Mouse (Mus musculus) large intestine, adult 2 months (tissue): ENCODE data around the gene Fut7. TPM values are rescaled to one million over a fixed set of nuclear protein-coding genes. Genes with fewer than 3 reads are reported as not detected.
A peak's percentile ranks its signal among the peaks of the same experiment; 100 is the strongest.

Experiments used
- DNase-seq: peaks from one replicate; pipeline ENCODE4 v3.0.0-alpha.2; 2012; ENCODE audit warnings: low read depth, low spot score
- WGBS: fragments of 180-500 bp; shearing (Covaris S2); methylation state at CpG from one replicate; pipeline ENCODE4 v1.1.7; 2018; 5-methylcytosine and 5-hydroxymethylcytosine counted together
- polyA plus RNA-seq: library from polyadenylated mRNA; depleted of rRNA; stranded (reverse); fragments of >200 nt; gene quantifications from 2 replicates; pipeline ENCODE4 v1.2.3, GENCODE M21; 2012

Fut7 gene
- polyA plus RNA-seq, 1 experiment, result 0.88 TPM

GRCm38 (mm10) chr2:25417426-25417825, 5.6 kb upstream of the Fut7 start:
- WGBS, result 10% methylated on average over 3 of the region's 3 CpGs
- DNase-seq, result no peak

DNA sequence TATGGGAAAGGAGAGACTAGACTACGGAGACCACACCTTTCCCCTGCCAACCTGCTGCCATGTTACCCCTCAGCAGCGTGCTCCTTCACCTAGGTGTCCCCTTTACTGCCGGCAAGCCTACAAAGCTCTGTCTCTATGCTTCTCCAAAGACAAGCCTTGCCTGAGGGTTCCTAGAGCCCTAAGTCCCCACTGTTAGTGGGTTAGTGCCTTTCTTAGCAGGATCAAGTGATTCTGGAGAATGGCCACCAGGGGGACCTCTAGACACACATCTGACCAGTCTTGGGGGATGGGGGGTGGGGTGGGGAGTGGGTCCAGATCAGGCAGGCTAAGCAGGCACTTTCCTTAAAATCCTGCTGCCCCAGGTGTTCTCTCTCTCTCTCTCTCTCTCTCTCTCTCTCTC, 1.2 kb upstream of the Fut7 start:
- DNase-seq, result no peak
- WGBS, result 25% methylated on average over 3 of the region's 3 CpGs

- 73% methylated on average over 1 of the region's 1 CpGs for WGBS
- DNase-seq, result no peak
Observed at GRCm38 (mm10) chr2:25423626-25424025, 559 bp downstream of the Fut7 start.

- 50% methylated on average over 27 of the region's 27 CpGs for WGBS
- no peak for DNase-seq
Observed at GRCm38 (mm10) chr2:25425481-25425880, 2.4 kb downstream of the Fut7 start.

GRCm38 (mm10) chr2:25426721-25427191, 3.7 kb downstream of the Fut7 start:
- WGBS, result 38% methylated on average over 5 of the region's 5 CpGs
- no peak for DNase-seq

- no peak for DNase-seq
- 86% methylated on average over 5 of the region's 5 CpGs for WGBS
Observed at GRCm38 (mm10) chr2:25427256-25427655, 4.2 kb downstream of the Fut7 start.

- DNase-seq, result peak; percentile 62
- WGBS, result under 1% methylated on average over 87 of the region's 89 CpGs
Observed at GRCm38 (mm10) chr2:25428442-25429236, 5.6 kb downstream of the Fut7 start, which contains the start of gene Abca2. Gene Abca2, plus strand, starts transcription at chr2:25428703.

GRCm38 (mm10) chr2:25429435-25430180, 6.5 kb downstream of the Fut7 start:
- no peak for DNase-seq
- 70% methylated on average over 5 of the region's 5 CpGs for WGBS

DNA sequence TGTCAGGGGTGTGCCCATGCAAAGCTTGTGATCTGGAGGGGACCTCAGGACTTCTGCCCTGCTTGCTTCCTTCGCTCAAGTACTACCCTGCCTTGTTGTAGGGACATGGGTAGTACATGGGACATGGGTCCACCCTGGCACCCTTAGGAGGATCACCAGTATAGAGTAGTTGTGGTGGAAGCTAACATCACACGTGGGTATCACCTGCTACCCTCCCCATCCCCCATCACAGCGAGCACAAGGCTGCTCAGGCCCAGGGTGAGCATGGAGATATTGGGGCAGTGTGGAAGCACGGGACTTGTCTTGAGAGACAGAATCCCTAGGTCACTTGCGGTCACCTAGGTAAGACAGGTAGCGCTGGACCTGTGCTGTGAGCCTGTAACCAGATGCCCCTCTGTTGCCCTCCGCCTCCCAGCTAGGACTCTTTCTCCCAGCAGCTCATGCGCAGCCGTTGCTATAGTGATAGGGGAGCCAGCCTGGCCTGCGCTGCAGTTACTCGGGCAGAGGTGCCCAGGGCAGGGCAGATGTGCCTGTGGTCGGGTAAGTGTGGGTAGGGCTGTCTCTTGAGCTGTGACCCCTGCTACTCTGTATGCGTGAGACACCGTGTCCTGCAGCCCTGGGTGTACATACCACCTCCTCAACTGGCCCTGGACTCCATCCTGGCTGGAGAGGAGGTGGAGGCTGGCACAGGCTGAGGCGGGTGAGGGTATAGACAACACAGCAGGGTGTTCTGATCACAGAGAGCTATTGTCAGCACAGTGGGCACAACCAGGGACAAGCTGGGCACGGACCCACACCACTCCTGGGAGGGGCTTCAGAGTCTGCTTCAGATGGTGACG, 7.5 kb downstream of the Fut7 start:
- DNase-seq, result no peak
- WGBS, result 88% methylated on average over 17 of the region's 17 CpGs

GRCm38 (mm10) chr2:25431308-25431855, 8.3 kb downstream of the Fut7 start:
- WGBS, result 85% methylated on average over 6 of the region's 6 CpGs

GRCm38 (mm10) chr2:25432326-25433098, 9.4 kb downstream of the Fut7 start:
- WGBS, result 81% methylated on average over 11 of the region's 11 CpGs

More at GRCm38 (mm10) chr2:25431308-25431855, 8.3 kb downstream of the Fut7 start:
- DNase-seq, result no peak

DNA sequence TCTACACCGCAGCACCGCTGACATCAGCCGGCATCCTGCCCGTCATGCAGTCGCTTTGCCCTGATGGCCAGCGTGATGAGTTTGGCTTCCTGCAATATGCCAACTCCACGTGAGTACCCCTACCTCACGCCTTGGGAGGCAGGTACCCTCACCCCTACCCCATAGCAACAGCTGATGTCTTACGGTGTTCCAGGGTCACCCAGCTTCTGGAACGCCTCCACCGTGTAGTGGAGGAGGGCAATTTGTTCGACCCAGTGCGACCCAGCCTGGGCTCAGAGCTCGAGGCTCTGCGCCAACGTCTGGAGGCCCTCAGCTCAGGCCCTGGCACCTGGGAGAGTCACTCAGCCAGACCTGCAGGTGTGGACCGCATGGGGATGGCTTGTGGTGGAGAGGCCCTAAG, 10.0 kb downstream of the Fut7 start:
- 90% methylated on average over 17 of the region's 17 CpGs for WGBS
- DNase-seq, result no peak

More at GRCm38 (mm10) chr2:25432326-25433098, 9.4 kb downstream of the Fut7 start:
- no peak for DNase-seq

- no peak for DNase-seq
- WGBS, result 90% methylated on average over 8 of the region's 8 CpGs
Observed at GRCm38 (mm10) chr2:25434292-25434691, 11.2 kb downstream of the Fut7 start.

- 81% methylated on average over 10 of the region's 10 CpGs for WGBS
- no peak for DNase-seq
Observed at GRCm38 (mm10) chr2:25436286-25436820, 13.3 kb downstream of the Fut7 start.

- DNase-seq, result no peak
- 86% methylated on average over 20 of the region's 20 CpGs for WGBS
Observed at GRCm38 (mm10) chr2:25441067-25441466, 18.0 kb downstream of the Fut7 start.

- 88% methylated on average over 14 of the region's 14 CpGs for WGBS
- DNase-seq, result no peak
Observed at GRCm38 (mm10) chr2:25442682-25443081, 19.6 kb downstream of the Fut7 start.

DNA sequence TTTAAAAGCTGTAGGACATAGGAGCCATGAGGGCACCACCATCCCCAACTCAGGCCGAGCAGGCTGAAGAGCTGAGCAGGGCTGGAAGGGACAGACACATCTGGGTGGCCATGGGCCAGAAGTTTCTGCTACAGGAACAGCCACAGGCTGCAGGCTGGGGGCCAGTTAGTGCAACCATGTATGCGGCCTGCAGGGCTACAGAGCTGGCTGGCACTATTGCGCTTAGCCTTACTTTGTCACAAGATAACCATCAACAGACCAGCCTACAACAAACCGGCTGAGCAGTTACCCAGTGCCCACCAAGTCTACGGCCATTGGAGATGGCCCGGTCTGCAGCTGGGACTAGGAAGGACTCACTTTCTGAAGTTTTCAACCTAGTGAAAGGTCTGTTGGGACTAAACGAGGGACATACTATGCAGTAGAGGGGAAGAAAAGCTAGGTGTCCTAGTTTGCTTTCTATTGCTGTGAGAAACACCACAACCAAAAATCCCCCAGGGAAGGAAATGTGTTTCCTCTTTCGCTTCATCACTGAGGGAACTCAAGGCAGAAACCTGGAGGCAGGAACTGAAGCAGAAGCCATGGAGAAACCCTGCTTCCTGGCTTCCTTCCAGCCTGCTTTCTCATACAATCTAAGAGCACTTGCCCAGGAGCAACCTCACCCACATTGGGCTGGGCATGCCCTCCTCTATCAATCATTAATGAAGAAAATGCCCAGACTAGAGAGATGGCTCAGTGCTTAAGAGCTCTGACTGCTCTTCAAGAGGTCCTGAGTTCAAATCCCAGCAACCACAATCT, 28.0 kb downstream of the Fut7 start:
- peak; percentile 28 for DNase-seq
- WGBS, result 75% methylated on average over 8 of the region's 8 CpGs

DNA sequence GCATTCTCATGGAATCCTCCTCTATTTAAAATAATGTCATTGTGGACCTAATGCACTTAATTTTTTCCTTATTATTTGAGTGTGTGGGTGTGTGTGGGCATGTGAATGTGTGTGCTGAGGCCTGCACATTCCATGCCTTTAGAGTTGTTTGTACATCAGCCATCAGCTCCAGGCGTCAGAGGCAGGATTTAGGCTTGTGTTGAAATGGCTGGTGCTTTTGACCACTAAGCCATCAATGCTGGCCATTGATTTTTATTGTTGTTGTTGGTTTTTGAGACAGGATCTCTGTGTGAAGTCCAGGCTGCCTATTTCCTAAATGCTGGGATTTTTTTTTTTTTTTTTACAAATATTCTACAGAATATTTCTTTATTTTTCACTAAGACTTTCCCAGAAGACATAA, 29.9 kb downstream of the Fut7 start:
- no peak for DNase-seq
- WGBS, result 70% methylated on average over 1 of the region's 1 CpGs
